Mouse (Mus musculus) liver, adult 2 months (tissue): ENCODE data around the gene Slc44a4. TPM values are rescaled to one million over a fixed set of nuclear protein-coding genes. Genes with fewer than 3 reads are reported as not detected.
A peak's percentile ranks its signal among the peaks of the same experiment; 100 is the strongest.

Experiments
- DNase-seq: peaks from one replicate; pipeline ENCODE4 v3.0.0-alpha.2; 2011; ENCODE audit warnings: low read depth, low spot score; ENCODE audit errors: extremely low read depth
- H3K27ac ChIP-seq: fragments of 200-500 bp; replicated peaks from 2 replicates; pipeline ENCODE4 v1.5.1; 2012; ENCODE audit warnings: low read depth, mild to moderate bottlenecking, control low read depth, inconsistent platforms, low read length; ENCODE audit not compliant: insufficient read depth
- H3K27me3 ChIP-seq: fragments of 200-500 bp; 2 replicates; pipeline ENCODE4 v1.6.1; 2012; ENCODE audit warnings: mild to moderate bottlenecking, moderate library complexity, low read length, inconsistent platforms; ENCODE audit not compliant: control insufficient read depth, insufficient read depth
- H3K36me3 ChIP-seq: fragments of 200-500 bp; 2 replicates; pipeline ENCODE4 v1.6.1; 2012; ENCODE audit warnings: low read length, inconsistent platforms; ENCODE audit not compliant: control insufficient read depth, insufficient read depth
- H3K4me1 ChIP-seq: fragments of 200-500 bp; 2 replicates; pipeline ENCODE4 v1.6.1; 2011; ENCODE audit warnings: low read length; ENCODE audit not compliant: control insufficient read depth, insufficient read depth
- H3K4me3 ChIP-seq: fragments of 200-500 bp; 2 replicates; pipeline ENCODE4 v1.5.1; 2011; ENCODE audit warnings: low read depth, mild to moderate bottlenecking, control low read depth, low read length, moderate library complexity; ENCODE audit not compliant: insufficient read depth
- H3K79me2 ChIP-seq: fragments of 200-500 bp; 2 replicates; pipeline ENCODE4 v1.6.1; 2012; ENCODE audit warnings: inconsistent platforms, mild to moderate bottlenecking, low read length, moderate library complexity; ENCODE audit not compliant: control insufficient read depth, insufficient read depth
- H3K9ac ChIP-seq: fragments of 200-500 bp; 2 replicates; pipeline ENCODE4 v1.6.1; 2012; ENCODE audit warnings: low read depth, mild to moderate bottlenecking, control low read depth, inconsistent platforms, low read length
- CTCF ChIP-seq: fragments of 200-500 bp; IDR thresholded peaks from 2 replicates; pipeline ENCODE4 v1.5.1; 2011; ENCODE audit warnings: low read depth, low read length, control low read depth
- POLR2A ChIP-seq: fragments of 200-500 bp; IDR thresholded peaks from 2 replicates; pipeline ENCODE4 v1.6.1; 2011; ENCODE audit warnings: low read length, control low read depth; ENCODE audit not compliant: insufficient read depth; ENCODE audit errors: extremely low read depth
- WGBS: fragments of 180-500 bp; shearing (Covaris S2); methylation state at CpG from one replicate; pipeline ENCODE4 v1.1.7; 2018; 5-methylcytosine and 5-hydroxymethylcytosine counted together
- polyA plus RNA-seq: library from polyadenylated mRNA; depleted of rRNA; stranded (reverse); fragments of >200 nt; gene quantifications from 2 replicates; pipeline ENCODE4 v1.2.3, GENCODE M21; 2012
- total RNA-seq: library from RNA; depleted of rRNA; stranded (reverse); fragments of >200 nt; gene quantifications from 2 replicates; pipeline ENCODE4 v1.2.3, GENCODE M21; 2014

Slc44a4 gene
- total and polyA plus RNA-seq, 2 experiments, result 0.18 to 0.35 TPM

GRCm38 (mm10) chr17:34934031-34934430, 19.8 kb downstream of the Slc44a4 start:
- no peak overlapping the region for H3K27ac ChIP-seq
- TF ChIP-seq CTCF, result no peak
- peak overlapping the region; percentile 37 for H3K4me3 ChIP-seq
- H3K27me3 ChIP-seq, result no peaks in the 10 kb centered on the region
- peaks cover 7% of the 10 kb centered on the region; the same call in 1 of the 2 replicates for H3K79me2 ChIP-seq
- DNase-seq, result peak; percentile 74
- peaks cover 16% of the 10 kb centered on the region for H3K4me1 ChIP-seq
- H3K36me3 ChIP-seq, result no peaks in the 10 kb centered on the region; the same call in 1 of the 2 replicates
- H3K9ac ChIP-seq, result peak overlapping the region; percentile 17
- WGBS, result 20% methylated on average over 24 of the region's 24 CpGs

- peaks cover 16% of the 10 kb centered on the region for H3K4me1 ChIP-seq
- H3K36me3 ChIP-seq, result no peaks in the 10 kb centered on the region; the same call in 1 of the 2 replicates
- DNase-seq, result no peak
- H3K27ac ChIP-seq, result no peak overlapping the region
- TF ChIP-seq CTCF, result no peak
- no peak for TF ChIP-seq POLR2A
- no peak overlapping the region for H3K4me3 ChIP-seq
- H3K9ac ChIP-seq, result no peak overlapping the region
- H3K27me3 ChIP-seq, result no peaks in the 10 kb centered on the region
- WGBS, result 38% methylated on average over 8 of the region's 8 CpGs
- peaks cover 7% of the 10 kb centered on the region; the same call in 1 of the 2 replicates for H3K79me2 ChIP-seq
Measured at GRCm38 (mm10) chr17:34934830-34935229, 20.6 kb downstream of the Slc44a4 start.

DNA sequence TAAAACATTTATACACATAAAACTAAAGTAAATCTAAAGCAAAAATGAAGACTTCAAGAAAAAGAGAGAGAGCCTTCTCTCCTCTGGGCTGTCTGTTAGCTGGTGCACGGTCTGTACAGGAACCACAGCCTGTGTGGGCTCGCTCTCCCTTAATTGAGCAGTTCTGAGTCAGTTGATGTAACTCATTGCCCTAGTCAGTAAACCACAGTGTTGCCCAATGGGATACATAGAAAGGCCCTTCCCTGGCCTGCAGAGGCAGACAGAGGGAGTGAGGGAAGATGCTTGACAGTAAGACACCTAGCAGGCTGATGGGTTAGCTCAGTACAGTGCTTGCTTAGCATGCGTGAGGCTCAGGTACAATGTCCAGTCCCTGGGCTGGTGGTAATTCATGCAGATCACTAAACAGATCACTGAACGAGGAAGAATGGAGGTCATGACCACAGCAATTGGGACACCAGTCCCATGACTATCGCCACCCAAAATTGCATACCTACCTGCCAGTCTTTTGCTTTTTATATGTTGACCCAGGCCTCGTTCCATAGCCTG, 23.8 kb downstream of the Slc44a4 start:
- WGBS, result 54% methylated on average over 6 of the region's 6 CpGs
- Histone ChIP-seq H3K4me1 (peaks cover 10% of the 10 kb centered on the region), H3K36me3 (no peaks in the 10 kb centered on the region; the same call in 1 of the 2 replicates), H3K4me3 (no peak overlapping the region), H3K27me3 (no peaks in the 10 kb centered on the region), H3K27ac (no peak overlapping the region), H3K9ac (no peak overlapping the region), H3K79me2 (no peaks in the 10 kb centered on the region)
- DNase-seq, result peak; percentile 46
- no peak for TF ChIP-seq POLR2A
- no peak for TF ChIP-seq CTCF

DNA sequence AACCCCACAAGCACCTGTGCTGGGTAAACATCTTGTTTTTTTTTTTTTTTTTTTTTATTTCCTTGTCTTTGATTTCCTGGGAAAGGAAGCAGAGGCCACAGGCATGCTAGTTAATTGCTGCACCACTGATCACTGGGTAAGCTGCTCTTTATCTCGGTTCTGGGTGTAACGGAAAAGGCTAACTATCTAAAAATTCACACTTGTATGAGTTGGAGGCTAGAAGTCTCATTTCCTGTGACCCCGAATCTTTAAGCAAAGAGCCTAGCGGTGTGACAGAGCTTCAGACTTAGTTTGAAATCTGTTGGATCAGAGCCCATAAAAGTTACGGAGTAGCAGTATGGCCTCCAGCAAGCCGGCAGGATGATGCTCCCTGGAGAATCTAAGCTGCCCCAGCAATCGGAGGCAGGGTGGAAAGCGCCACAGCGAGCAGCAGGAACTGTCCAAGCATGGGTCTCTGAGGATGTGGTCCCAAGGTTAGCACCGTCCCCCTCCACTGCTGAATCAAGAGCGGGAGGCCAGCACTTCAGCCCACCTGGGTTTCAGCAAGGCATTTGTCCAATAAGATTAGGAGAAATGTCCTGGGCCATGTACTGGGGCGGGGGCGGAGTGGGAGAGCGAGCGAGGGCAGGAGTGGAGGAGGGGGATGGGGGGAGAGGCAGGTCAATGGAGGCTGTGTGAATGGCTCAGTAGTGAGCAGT, 27.2 kb downstream of the Slc44a4 start:
- H3K4me1 ChIP-seq, result peaks cover 2% of the 10 kb centered on the region
- H3K4me3 ChIP-seq, result peak overlapping the region; percentile 53
- no peaks in the 10 kb centered on the region for H3K79me2 ChIP-seq
- WGBS, result 57% methylated on average over 15 of the region's 15 CpGs
- H3K27me3 ChIP-seq, result no peaks in the 10 kb centered on the region
- H3K9ac ChIP-seq, result peak overlapping the region; percentile 24; the same call in 1 of the 2 replicates
- no peak overlapping the region for H3K27ac ChIP-seq
- no peak for DNase-seq
- TF ChIP-seq POLR2A (no peak), CTCF (no peak)
- no peaks in the 10 kb centered on the region for H3K36me3 ChIP-seq

DNA sequence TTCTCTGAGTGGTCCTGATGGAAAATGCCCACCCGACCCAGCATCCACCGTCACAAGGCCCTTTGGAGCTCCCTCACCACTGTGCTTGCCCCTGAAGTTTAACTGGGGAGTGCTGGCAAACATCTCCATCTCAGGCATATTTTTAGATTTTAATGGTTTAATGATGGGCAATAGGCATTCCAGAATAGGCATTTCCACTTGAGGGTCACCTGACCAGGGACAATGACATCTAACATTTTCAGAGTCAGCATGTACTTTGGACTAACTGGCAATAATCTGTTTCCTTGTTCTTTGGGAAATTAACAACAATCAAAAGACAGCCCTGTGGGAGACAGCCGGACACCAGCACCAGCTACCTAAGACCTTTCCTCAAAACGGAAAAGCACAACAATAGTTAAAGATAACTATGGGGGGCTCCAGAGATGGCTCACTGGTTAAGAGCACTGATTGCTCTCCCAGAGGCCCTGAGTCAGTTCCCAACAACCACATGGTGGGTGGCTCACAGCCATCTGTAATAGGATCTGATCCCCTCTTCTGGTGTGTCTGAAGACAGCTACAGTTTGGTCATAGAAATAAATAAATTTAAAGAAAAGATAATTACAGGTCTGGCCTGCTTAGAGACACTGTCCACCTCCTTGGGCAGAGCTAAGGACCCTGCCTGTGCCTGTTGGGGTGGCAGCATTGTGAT, 29.0 kb downstream of the Slc44a4 start:
- Histone ChIP-seq H3K36me3 (no peaks in the 10 kb centered on the region), H3K79me2 (no peaks in the 10 kb centered on the region), H3K9ac (no peak overlapping the region), H3K27ac (no peak overlapping the region), H3K4me3 (no peak overlapping the region), H3K4me1 (peaks cover 3% of the 10 kb centered on the region; the same call in 1 of the 2 replicates), H3K27me3 (no peaks in the 10 kb centered on the region)
- 73% methylated on average over 4 of the region's 4 CpGs for WGBS
- no peak for TF ChIP-seq CTCF
- TF ChIP-seq POLR2A, result no peak
- peak; percentile 79 for DNase-seq
